Mouse (Mus musculus) cerebellum, adult 8-10 months (tissue): ENCODE results near the gene Gm11037.
"Not testable (repeated sequence)": the region's sequence is repeated elsewhere in the genome, so short reads cannot be mapped to it uniquely, and the experiment has no call there.

Experiments
- DNase-seq: peaks from one replicate; pipeline ENCODE4 v3.0.0; 2022

Gm11037 gene

DNA sequence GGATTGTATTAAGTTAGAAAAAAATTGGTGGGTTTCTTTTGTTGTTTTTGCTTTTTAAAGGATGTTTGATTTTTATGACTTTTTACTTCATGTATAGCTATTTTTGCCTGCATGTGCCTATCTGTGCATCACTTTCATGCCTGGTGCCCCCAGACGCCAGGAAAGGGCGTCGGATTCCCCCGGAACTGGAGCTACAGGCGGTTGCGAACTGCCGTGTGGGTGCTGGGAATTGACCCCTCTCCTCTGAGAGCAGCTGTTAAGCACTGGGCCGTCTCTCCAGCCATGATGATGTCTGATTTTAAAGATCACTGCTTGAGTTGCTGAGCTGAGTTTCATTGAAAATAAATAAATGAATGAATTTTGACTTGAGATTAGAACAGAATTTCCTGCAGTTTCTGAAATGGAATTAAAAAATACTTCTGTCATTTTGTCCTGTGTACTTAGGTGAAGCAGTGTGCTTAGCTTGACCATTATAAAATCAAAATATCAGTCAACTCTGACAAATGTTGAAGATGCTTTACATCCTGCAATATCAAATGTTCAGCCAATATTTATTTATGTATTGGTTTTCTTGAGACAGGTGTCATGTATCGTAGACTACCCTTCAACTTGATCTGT is at the start of gene Gm11037:
Gene Gm11037 (plus strand): TSS at position 568 of the 618 bp plus-strand sequence.
- DNase-seq = no peak

DNA sequence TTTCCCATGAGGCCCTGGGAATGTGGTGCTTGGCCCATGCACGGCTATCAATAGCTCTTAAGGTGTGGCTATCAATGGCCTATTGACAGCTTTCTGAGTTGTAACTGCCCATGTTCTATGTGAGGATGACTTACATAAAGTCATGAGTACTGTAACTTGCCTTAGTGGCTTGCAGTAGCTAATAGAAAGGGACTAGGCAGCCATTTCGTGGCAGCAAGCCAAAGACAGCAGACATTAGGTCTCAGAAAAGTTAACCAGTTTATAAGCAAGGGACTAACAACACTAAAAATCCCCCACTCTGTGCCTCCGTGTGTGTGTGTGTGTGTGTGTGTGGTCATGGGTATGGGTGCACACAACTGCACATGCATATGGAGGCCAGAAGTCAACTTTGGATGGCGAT is 49.1 kb upstream of the Gm11037 start:
- DNase-seq = no peak

- DNase-seq = no peak
Observed at GRCm38 (mm10) chr2:131086667-131087390, 46.5 kb upstream of the Gm11037 start, which contains the start of gene Siglec1. Siglec1 (minus strand) TSS chr2:131086765.

- DNase-seq = no peak
Observed at GRCm38 (mm10) chr2:131088581-131088980, 44.7 kb upstream of the Gm11037 start.

GRCm38 (mm10) chr2:131089634-131090033 is 43.7 kb upstream of the Gm11037 start:
- DNase-seq = no peak

GRCm38 (mm10) chr2:131090852-131091251 is 42.4 kb upstream of the Gm11037 start:
- no peak for DNase-seq

- DNase-seq = no peak
Observed at GRCm38 (mm10) chr2:131093577-131093976, 39.7 kb upstream of the Gm11037 start.

GRCm38 (mm10) chr2:131094823-131095222 is 38.5 kb upstream of the Gm11037 start:
- DNase-seq = peak; percentile 63

DNA sequence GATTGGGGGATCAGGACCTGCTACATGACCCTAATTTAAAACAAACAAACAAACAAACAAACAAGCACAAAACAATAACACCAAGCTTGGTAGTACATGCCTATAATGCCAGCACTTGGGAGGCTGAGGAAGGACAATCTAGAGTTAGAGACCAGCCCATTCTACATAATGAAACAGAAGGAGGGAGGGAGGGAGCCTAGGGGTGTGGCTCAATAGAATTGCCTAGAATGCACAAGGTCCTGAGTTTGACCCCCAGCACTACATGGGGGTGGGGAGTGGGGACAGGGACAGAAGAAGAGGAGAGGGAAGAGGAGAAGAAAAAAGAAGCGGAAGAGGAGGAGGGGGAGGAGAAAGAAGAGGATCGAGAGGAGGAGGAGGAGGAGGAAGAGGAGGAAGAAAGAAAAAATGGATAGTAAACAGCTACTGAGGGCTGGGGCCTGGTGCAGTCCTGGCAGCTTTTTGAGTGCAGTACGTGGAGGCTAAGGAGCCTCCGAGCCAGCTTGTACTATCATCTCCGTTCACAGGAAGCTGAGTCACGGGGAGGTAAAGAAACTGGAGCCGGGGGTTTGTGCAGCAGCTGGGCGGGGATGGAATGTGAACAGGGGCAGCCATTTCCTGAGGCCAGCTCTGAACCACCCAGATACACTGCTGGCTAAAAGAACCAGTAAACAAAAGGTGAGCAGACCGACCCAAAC is 37.0 kb upstream of the Gm11037 start:
- no peak for DNase-seq

GRCm38 (mm10) chr2:131097087-131097486 is 36.2 kb upstream of the Gm11037 start:
- no peak for DNase-seq

- DNase-seq = no peak
Observed at GRCm38 (mm10) chr2:131101530-131101929, 31.8 kb upstream of the Gm11037 start.

- no peak for DNase-seq
Observed at GRCm38 (mm10) chr2:131104021-131104420, 29.3 kb upstream of the Gm11037 start.

DNA sequence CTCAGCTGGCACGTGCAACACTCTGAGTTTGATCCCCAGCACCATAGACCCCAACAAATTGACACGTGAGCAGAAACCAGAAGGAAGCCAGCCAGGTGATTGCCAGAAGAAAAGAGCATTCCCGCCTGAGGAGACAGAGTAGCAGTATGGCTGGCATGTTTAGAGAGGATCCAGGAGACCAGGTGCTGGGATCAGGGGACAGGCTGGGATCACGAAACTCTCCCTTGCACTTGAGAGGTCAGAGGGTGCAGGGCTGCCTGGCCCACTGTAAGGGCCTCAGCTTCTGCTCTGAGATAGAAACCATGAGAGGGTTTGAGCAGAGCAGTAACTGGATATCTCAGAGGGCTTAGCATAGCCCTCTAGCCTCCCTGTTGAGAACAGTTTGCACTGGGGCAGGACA is 28.2 kb upstream of the Gm11037 start:
- not testable (repeated sequence) for DNase-seq

GRCm38 (mm10) chr2:131105989-131106388 is 27.3 kb upstream of the Gm11037 start:
- no peak for DNase-seq

DNA sequence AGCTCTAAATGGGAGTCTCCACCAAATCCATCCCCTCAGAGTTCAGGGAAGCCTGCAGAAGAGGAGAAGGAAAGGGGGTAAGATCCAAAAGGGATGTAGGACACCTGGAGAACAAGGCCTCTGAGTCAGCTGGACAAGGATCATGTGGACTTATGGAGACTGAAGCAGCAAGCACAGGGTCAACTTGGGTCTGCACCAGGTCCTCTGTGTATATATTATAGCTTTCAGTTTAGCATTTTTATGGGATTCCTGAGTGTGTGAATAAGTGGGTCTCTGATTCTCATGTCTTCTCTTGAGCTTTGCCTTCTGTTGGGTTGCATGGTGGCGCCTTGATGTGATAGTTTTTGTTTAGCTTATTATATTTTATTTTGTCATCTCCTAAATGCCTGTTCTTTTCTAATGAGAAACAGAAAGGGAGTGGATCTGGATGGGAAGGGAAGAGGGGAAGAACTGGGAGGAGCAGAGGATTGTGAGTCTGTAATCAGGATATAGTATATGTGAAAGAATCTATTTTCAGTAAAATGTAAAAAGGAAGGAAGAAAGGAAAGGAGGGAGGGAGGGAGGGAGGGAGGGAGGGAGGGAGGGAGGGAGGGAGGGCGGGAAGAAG is 14.2 kb upstream of the Gm11037 start:
- no peak for DNase-seq

GRCm38 (mm10) chr2:131124166-131124565 is 9.1 kb upstream of the Gm11037 start:
- no peak for DNase-seq

DNA sequence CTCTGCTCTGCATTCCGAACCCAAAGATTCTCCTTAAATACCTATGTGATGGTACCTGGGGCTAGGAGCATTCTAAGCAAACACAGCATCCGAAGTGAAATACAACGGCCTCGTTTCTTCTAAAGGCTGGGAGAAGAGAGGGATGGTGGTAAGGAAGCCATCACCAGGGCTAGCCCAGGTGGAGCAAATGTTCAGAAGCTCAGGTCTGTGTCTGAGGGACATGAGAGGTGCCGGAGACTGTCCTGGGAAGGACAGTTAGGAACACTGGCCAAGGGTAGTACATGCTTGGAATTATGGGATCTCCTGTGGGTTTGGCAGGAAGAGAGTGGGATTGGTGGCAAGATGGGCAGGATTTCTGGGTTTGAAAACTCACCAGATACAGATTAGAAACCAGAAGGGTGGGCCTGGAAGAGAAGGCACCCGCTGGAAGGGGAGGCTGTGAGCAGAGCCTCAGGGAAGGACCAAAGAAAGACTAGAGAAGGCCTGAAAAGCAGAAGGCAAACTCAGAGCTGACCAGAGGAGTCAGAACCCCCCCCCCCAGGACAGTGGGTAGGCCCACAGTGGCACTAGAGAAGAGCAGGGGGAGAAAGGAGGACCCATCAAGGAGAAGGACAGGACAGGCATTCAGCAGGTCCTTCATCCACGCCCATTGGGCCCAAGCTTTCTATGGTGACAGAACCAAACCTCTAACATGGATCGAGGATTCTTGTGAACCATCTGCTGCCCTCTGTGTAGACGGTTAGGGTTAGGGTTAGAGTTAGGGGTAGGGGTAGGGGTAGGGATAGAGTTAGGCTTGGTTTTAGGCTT is 7.9 kb upstream of the Gm11037 start:
- no peak for DNase-seq

DNA sequence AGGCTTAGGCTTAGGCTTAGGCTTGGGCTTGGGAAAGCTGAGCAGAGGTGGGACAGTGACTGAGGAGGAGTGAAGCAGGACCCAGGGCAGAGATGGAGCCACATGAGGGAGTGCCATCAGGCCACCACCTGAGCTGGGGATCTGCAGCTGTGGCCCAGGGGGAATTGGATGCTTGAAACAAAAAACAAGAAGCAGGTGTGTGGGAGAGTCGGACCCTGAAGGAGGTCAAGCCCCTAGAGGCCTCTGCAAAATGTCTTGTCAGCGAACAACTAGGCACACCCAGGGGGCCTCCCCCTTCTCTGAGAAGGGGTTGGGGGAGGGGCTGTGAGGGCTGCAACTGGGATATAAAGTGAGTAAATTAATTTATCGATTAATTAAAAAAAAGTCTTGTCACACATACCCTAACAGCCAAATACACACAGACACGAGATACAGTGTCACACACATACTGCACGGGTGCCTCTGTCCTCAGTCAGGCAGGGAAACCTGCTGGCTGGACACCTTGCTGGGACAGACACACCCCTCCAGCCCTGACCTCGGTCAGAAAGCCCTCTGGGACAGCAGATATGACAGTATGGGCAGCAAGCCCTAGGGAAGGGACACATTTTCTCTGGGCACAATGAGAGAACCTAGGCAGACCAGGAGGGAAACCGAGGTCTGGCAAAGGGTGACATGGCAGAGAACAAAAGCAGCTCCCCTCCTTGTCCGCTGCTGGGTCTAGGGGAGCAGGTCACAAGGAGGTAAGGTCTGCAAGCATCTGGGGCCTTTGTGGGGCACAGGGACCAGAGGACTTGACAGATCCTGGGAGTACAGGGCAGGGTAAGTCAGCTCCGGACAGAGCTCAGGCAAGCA is 7.1 kb upstream of the Gm11037 start:
- no peak for DNase-seq

DNA sequence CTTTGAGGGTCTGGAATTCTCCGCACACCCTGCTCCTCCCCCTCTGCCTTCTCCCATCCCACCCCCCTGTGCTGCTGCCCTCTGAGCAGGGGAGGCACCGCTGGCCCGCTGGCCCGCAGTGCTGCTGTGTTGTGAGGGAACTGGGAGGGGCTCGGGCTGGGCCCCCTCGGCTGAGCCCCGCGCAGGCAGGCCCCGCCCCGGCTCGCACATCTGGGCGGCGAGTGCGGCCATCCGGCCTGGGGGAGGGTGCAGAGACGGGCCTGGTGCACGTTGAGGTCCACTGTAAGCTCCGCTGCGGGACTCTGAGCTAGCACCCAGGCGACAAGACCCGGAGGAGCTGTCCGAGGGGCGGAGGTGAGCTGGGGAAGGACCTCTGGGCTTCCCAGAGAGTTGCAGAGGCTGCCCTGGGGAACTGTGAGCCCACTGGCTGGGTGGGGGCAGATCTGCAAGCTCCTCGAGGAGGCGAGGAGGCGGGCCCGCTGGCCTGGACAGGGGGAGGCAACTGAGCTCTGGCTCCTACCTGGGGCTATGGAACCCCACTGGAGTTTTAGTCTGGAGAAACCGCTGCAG is 6.1 kb upstream of the Gm11037 start, which contains the start of gene Hspa12b:
Gene Hspa12b (plus strand): TSS at position 120 of the 570 bp plus-strand sequence.
- DNase-seq = no peak

GRCm38 (mm10) chr2:131128211-131128610 is 5.1 kb upstream of the Gm11037 start:
- DNase-seq = no peak

- no peak for DNase-seq
Observed at GRCm38 (mm10) chr2:131128636-131129157, 4.6 kb upstream of the Gm11037 start.
